Mouse (Mus musculus) liver, postnatal 0 days (tissue): ENCODE results near the gene Adam8. TPM values are rescaled to one million over a fixed set of nuclear protein-coding genes. Genes with fewer than 3 reads are reported as not detected.

Experiments
- ATAC-seq: fragments of 200-750 bp; cut with Nextera tagmentation; 2 replicates; pipeline ENCODE4 v1.8.0; 2017; ENCODE audit warnings: mild to moderate bottlenecking, moderate library complexity
- DNase-seq: peaks from one replicate; pipeline ENCODE4 v3.0.0-alpha.2; 2016
- H3K27ac ChIP-seq: fragments of 300-500 bp; sonication (generic); 2 replicates; pipeline ENCODE4 v1.5.1; 2014; ENCODE audit warnings: antibody characterized with exemption, moderate library complexity, mild to moderate bottlenecking, low read depth
- H3K27me3 ChIP-seq: fragments of 300-500 bp; sonication (generic); 2 replicates; pipeline ENCODE4 v1.6.1; 2014; ENCODE audit warnings: low read length, control low read depth, mixed read lengths; ENCODE audit not compliant: insufficient read depth
- H3K36me3 ChIP-seq: fragments of 300-500 bp; sonication (generic); replicated peaks from 2 replicates; pipeline ENCODE4 v1.6.1; 2014; ENCODE audit warnings: mild to moderate bottlenecking, control low read depth, low read length, moderate library complexity, mixed read lengths; ENCODE audit not compliant: insufficient read depth
- H3K4me1 ChIP-seq: fragments of 300-500 bp; sonication (generic); 2 replicates; pipeline ENCODE4 v1.6.1; 2014; ENCODE audit warnings: antibody characterized with exemption, mild to moderate bottlenecking, control low read depth; ENCODE audit not compliant: insufficient read depth
- H3K4me2 ChIP-seq: fragments of 300-500 bp; sonication (generic); 2 replicates; pipeline ENCODE4 v1.6.1; 2014; ENCODE audit warnings: low read depth, mild to moderate bottlenecking, low read length, moderate library complexity, mixed read lengths
- H3K4me3 ChIP-seq: fragments of 300-500 bp; sonication (generic); 2 replicates; pipeline ENCODE4 v1.5.1; 2014; ENCODE audit warnings: low read depth, low read length
- H3K9ac ChIP-seq: fragments of 300-500 bp; sonication (generic); replicated peaks from 2 replicates; pipeline ENCODE4 v1.6.1; 2014; ENCODE audit warnings: mild to moderate bottlenecking, moderate library complexity
- H3K9me3 ChIP-seq: fragments of 300-500 bp; sonication (generic); 2 replicates; pipeline ENCODE4 v1.6.1; 2016; ENCODE audit warnings: mild to moderate bottlenecking, control low read depth, low read length, mixed read lengths
- CTCF ChIP-seq: sonication (generic); IDR thresholded peaks from 2 replicates; pipeline ENCODE4 v1.5.1; 2016; ENCODE audit warnings: antibody characterized with exemption, low read depth
- EP300 ChIP-seq: IDR thresholded peaks from 2 replicates; pipeline ENCODE4 v1.6.1; 2016; ENCODE audit warnings: antibody characterized with exemption, low read depth, mild to moderate bottlenecking
- WGBS: fragments of 180-500 bp; shearing (Covaris S2); extraction: QIAGEN DNeasy Blood & Tissue Kit; methylation state at CpG from one replicate; pipeline ENCODE4 v1.1.7; 2014; ENCODE audit not compliant: insufficient replicate concordance; 5-methylcytosine and 5-hydroxymethylcytosine counted together
- polyA plus RNA-seq: library from polyadenylated mRNA; unstranded; fragments of >200 nt; fragmentation: Nextera tagmentation; extraction: Ambion mirVana; gene quantifications from 2 replicates; pipeline ENCODE4 v1.2.1, GENCODE M21; 2015

Adam8 gene
- polyA plus RNA-seq, 1 experiment from 2014 or later: 1.8 TPM

DNA sequence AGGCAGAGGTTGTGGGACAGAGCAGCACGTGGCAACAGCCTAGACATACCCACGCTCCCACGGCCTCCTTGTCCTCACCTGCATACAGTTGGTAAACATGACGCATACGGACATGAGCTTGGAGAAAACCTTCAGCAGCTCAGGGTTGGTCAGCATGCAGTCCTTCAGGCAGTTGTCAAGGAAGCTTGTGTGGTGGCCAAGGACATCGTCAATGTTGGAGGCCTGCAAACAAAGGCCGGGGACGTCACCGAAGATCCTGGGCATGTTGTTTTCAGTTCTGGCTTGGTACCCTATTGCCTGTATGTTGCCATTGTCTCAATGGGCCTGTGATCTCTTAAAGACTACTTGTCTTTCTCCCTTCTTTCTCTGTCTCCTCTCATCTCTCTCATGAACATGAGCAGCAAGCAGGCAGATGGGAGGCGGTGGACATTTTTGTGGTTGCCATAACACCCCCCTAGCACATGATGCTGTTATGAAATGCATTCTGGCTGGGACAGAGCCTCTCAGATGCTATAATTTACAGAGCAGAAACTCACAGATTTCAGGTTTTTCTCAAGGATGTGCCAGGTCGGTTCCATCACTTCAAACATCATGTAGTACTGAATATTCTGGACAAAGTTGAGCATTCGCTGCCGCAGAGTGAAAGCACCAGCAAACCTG, 6.5 kb upstream of the Adam8 start:
- H3K9me3 ChIP-seq: no peaks in the 10 kb centered on the region

DNA sequence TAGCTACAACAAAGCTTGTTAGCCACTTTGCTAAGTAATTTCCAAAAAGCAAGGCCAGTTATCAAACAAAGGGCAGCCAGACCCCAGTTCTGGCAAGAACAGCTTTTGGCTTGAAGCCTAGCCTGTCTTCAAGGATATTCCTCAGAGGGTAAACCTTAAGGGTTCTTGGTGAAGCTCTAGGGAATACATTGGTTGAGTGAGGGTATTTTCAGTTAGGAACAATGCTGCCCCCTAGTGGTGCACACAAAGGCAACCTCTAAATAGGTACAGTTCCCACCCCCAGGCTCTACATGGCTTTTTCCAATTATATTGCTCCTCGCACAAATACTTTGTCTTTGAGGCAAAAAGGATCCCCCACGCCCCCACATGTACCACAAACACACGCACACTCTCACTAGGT, 2.3 kb upstream of the Adam8 start:
- WGBS: 33% methylated on average over 3 of the region's 3 CpGs
- no peak overlapping the region for H3K27ac ChIP-seq
- H3K9me3 ChIP-seq: no peaks in the 10 kb centered on the region
- peak; percentile 80 for TF ChIP-seq CTCF
- no peak for TF ChIP-seq EP300
- H3K9ac ChIP-seq: no peak overlapping the region
- H3K4me2 ChIP-seq: no peak overlapping the region
- DNase-seq (peak; percentile 62), ATAC-seq (0 out of 2 replicates have a peak, but pooled peaks have one; percentile 38)
- no peaks in the 10 kb centered on the region for H3K27me3 ChIP-seq
- no peak overlapping the region for H3K4me3 ChIP-seq
- peaks cover 36% of the 10 kb centered on the region for H3K36me3 ChIP-seq
- H3K4me1 ChIP-seq: no peaks in the 10 kb centered on the region

More for the DNA sequence above, 6.5 kb upstream of the Adam8 start:
- WGBS: 93% methylated on average over 13 of the region's 13 CpGs
- Histone ChIP-seq H3K9ac (no peak overlapping the region), H3K4me3 (no peak overlapping the region), H3K4me2 (no peak overlapping the region), H3K4me1 (no peaks in the 10 kb centered on the region), H3K27me3 (no peaks in the 10 kb centered on the region), H3K27ac (no peak overlapping the region), H3K36me3 (peaks cover 53% of the 10 kb centered on the region)
- no peak for TF ChIP-seq CTCF
- TF ChIP-seq EP300: no peak
- no peak for ATAC-seq
- DNase-seq: no peak

DNA sequence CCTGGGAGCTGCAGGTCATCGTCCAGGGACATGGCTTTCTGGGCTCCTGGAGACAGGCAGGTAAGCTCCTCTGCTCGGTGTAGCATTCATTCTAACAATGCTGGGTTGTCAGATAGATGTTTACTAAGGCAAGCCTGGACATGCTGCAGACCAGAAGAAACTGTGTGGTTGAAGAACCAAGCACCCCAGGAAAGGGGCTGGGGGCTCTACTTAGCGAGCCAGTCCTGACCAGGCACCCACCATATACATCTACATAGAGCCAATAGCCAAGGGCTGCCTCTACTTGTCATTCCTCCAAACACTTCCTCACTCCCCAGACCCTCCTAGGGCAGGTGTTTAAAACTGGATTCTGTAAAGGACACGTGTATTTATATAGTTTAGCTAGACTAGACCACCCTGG, 1.8 kb upstream of the Adam8 start:
- no peaks in the 10 kb centered on the region for H3K27me3 ChIP-seq
- DNase-seq (no peak), ATAC-seq (no peak)
- TF ChIP-seq EP300 (no peak), CTCF (no peak)
- H3K4me3 ChIP-seq: no peak overlapping the region
- H3K4me2 ChIP-seq: no peak overlapping the region
- no peak overlapping the region for H3K9ac ChIP-seq
- H3K27ac ChIP-seq: no peak overlapping the region
- peaks cover 32% of the 10 kb centered on the region for H3K36me3 ChIP-seq
- H3K9me3 ChIP-seq: no peaks in the 10 kb centered on the region
- 64% methylated on average over 4 of the region's 4 CpGs for WGBS
- H3K4me1 ChIP-seq: no peaks in the 10 kb centered on the region

DNA sequence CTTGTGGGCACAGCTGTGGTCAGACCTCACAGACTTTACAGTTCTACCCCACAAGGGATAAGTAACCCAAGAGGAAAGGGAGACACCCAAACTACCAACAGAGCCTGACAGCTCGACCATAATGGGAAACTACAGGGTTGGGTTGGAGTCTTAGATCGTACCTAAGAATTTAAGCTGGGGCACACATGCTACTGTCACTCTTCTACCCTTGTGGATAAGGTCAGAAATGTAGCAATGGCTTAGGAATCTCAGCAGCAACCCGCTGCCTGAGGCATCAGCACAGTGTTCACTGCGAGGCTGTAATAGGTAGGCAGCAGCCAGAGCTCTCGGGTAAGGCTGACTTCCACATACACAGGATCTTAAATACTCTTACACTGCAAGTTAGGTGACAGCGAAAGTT, 1.2 kb upstream of the Adam8 start:
- no peak overlapping the region for H3K4me3 ChIP-seq
- 83% methylated on average over 6 of the region's 6 CpGs for WGBS
- TF ChIP-seq EP300 (no peak), CTCF (no peak)
- no peaks in the 10 kb centered on the region for H3K9me3 ChIP-seq
- H3K4me1 ChIP-seq: no peaks in the 10 kb centered on the region
- no peak overlapping the region for H3K4me2 ChIP-seq
- ATAC-seq (no peak), DNase-seq (no peak)
- H3K36me3 ChIP-seq: peaks cover 27% of the 10 kb centered on the region
- no peak overlapping the region for H3K9ac ChIP-seq
- H3K27me3 ChIP-seq: no peaks in the 10 kb centered on the region
- no peak overlapping the region for H3K27ac ChIP-seq

DNA sequence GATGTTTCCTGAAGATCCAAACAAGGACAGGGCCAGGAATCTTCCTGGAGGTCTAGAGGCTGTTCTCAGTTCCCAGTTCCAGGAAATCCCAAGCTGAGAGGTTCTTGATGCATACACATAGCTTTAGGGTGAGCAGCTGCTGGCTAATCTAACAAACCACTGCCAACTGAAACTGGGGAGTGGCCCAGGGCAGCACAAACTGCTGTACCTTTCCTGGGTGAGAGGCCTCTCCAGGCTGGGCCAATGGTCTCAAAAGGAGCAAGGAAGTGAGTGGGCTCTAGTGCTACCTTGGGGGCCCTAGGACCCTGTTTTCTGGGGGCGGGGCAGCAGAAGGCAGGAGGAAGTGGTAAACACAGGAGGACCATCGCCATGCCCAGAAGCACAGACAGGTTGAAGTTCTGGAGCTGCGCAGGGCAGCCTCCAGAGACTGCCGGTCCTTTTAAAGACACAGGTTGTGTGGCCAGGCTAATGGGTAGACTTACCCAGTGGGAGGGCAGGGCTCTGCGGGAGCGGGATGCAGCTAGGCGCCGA, 1.4 kb downstream of the Adam8 start:
- DNase-seq: no peak

DNA sequence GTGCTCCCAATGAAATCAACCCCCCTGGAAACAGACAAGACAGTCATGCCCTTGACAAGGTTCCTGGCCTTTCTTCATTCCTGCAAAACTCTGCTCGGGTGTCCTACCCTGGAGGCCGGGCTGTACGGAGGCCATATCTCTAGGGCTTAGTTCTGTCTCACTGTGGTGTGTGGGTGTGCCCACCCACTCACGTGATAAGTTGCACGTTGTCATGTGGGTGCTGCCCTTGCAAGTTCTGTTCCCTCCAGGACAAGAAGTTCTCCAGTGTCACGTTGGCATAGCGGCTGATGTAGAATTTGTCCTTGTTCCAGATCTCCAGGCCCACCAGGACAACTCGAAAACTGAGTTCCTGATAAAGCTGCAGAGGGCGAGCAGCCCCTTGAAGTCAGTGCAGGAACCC, 4.1 kb downstream of the Adam8 start:
- Histone ChIP-seq H3K9me3 (no peaks in the 10 kb centered on the region), H3K9ac (no peak overlapping the region), H3K4me1 (no peaks in the 10 kb centered on the region), H3K27ac (no peak overlapping the region), H3K27me3 (no peaks in the 10 kb centered on the region), H3K4me2 (no peak overlapping the region), H3K36me3 (no peaks in the 10 kb centered on the region), H3K4me3 (no peak overlapping the region)
- DNase-seq: no peak
- WGBS: 63% methylated on average over 9 of the region's 9 CpGs
- TF ChIP-seq CTCF (no peak), EP300 (no peak)
- ATAC-seq: no peak

More for the DNA sequence above, 1.4 kb downstream of the Adam8 start:
- Histone ChIP-seq H3K27ac (no peak overlapping the region), H3K36me3 (0 out of 2 replicates have a peak, but pooled peaks cover 6% of the 10 kb centered on the region), H3K4me3 (0 out of 2 replicates have a peak overlapping the region, but pooled peaks have one; percentile 15), H3K27me3 (no peaks in the 10 kb centered on the region), H3K9me3 (no peaks in the 10 kb centered on the region), H3K4me2 (peak overlapping the region; percentile 36), H3K4me1 (no peaks in the 10 kb centered on the region), H3K9ac (no peak overlapping the region; the same call in 1 of the 2 replicates)
- TF ChIP-seq EP300: no peak
- TF ChIP-seq CTCF: no peak
- no peak for ATAC-seq
- 47% methylated on average over 8 of the region's 8 CpGs for WGBS
